Mouse (Mus musculus) Patski (cell line): ENCODE results near the gene Fam25c. TPM values are rescaled to one million over a fixed set of nuclear protein-coding genes. Genes with fewer than 3 reads are reported as not detected.
"Not testable (repeated sequence)": the region's sequence is repeated elsewhere in the genome, so short reads cannot be mapped to it uniquely, and the experiment has no call there.

Experiments used
- ATAC-seq: fragments of 100-300 bp; one replicate; pipeline ENCODE4 v1.8.0; 2021
- CTCF ChIA-PET: fragments of 350-600 bp; sonication (Branson Sonifier 250); formaldehyde crosslinking; loops from one replicate; lab custom pipeline; 2022; ENCODE audit warnings: inconsistent platforms; lab: Charles Lee
- POLR2A ChIA-PET: fragments of 350-600 bp; sonication (Branson Sonifier 250); formaldehyde crosslinking; loops from one replicate; lab custom pipeline; 2022; ENCODE audit warnings: antibody characterized with exemption, inconsistent platforms; lab: Charles Lee
- DNase-seq: peaks from one replicate; pipeline ENCODE4 v3.0.0-alpha.2; 2011; ENCODE audit warnings: low read depth, low spot score
- H3K27me3 ChIP-seq: fragments of 371-371 bp; one replicate; pipeline ENCODE4 v1.5.1; 2021
- CTCF ChIP-seq: fragments of 100-300 bp; IDR thresholded peaks from one replicate; pipeline ENCODE4 v1.5.1; 2021
- in situ Hi-C: fragments of 300-500 bp; cut with MboI; formaldehyde crosslinking; loops from 3 replicates; pipeline ENCODE4 v1.11.1; 2018; ENCODE audit warnings: low pct_unique_long_range_greater_than_20kb, mixed read lengths
- polyA plus RNA-seq: library from polyadenylated mRNA; unstranded; gene quantifications from one replicate; pipeline ENCODE4 v1.2.3, GENCODE M21; 2021

The Fam25c gene
- polyA plus RNA-seq, 1 experiment from 2014 or later, result not detected

GRCm38 (mm10) chr14:34378560-34379331, 23.5 kb upstream of the Fam25c start:
- no peak for TF ChIP-seq CTCF
- ChIA-PET CTCF (interaction anchor here (1.2 to 1.7 kb wide), 3 partner anchors 15 to 23 kb away, joined by 3 read pairs; no protein-coding TSS in a partner anchor), POLR2A (interaction anchor here (0.6 to 1.0 kb wide), 2 partner anchors 25 to 189 kb away, joined by 3 to 4 read pairs; no protein-coding TSS in a partner anchor)
- no peaks in the 10 kb centered on the region for H3K27me3 ChIP-seq
- peak; percentile 46 for ATAC-seq
- in situ Hi-C loops, result no loop called here
- DNase-seq, result no peak

- in situ Hi-C loops, result no loop called here
- CTCF ChIA-PET, result interaction anchor here (2.6 kb wide), 1 partner anchor 14 kb away, joined by 11 read pairs; no protein-coding TSS in a partner anchor
- no peak for ATAC-seq
- H3K27me3 ChIP-seq, result no peaks in the 10 kb centered on the region
- POLR2A ChIA-PET, result no interaction called here
- no peak for DNase-seq
- TF ChIP-seq CTCF, result no peak
These were observed 21.9 kb upstream of the Fam25c start for GRCm38 (mm10) chr14:34377121-34377520.

DNA sequence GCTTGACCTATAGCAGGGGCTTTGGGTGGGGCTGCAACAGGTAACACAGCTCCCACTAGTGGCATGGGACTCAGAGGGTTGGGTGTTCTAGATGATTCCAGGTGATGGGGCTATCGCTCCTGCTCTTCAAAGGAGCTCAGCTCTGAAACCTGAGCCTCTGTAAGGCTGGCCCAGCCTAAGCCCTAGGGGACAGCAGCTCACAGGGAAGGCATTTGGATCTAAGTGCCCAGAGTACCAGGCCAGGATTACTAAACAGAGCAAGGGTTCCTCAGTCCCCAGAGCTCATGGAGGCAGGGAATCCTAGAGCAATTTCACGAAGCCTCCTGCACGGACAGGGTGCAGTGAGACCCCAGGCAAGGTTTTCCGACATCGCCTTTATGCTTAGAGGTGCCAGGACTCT, 20.7 kb upstream of the Fam25c start:
- peak; percentile 25 for ATAC-seq
- no peaks in the 10 kb centered on the region for H3K27me3 ChIP-seq
- no peak for DNase-seq
- ChIA-PET POLR2A (no interaction called here), CTCF (interaction anchor here (1.0 to 2.6 kb wide), 2 partner anchors 10 to 12 kb away, joined by 3 to 11 read pairs; no protein-coding TSS in a partner anchor)
- in situ Hi-C loops, result no loop called here
- TF ChIP-seq CTCF, result no peak

- TF ChIP-seq CTCF, result no peak
- DNase-seq (no peak), ATAC-seq (no peak)
- CTCF ChIA-PET, result interaction anchor here (2.6 kb wide), 1 partner anchor 12 kb away, joined by 11 read pairs; no protein-coding TSS in a partner anchor
- in situ Hi-C loops, result no loop called here
- POLR2A ChIA-PET, result no interaction called here
- no peaks in the 10 kb centered on the region for H3K27me3 ChIP-seq
These were observed 20.2 kb upstream of the Fam25c start, which contains the start of gene Mmrn2 for GRCm38 (mm10) chr14:34375415-34375904. Gene Mmrn2, plus strand, starts transcription at chr14:34375465.

- ATAC-seq (no peak), DNase-seq (no peak)
- no peak for TF ChIP-seq CTCF
- ChIA-PET CTCF (no interaction called here), POLR2A (no interaction called here)
- H3K27me3 ChIP-seq, result no peaks in the 10 kb centered on the region
- in situ Hi-C loops, result no loop called here
These were observed 19.3 kb upstream of the Fam25c start, which contains the start of gene Sncg for GRCm38 (mm10) chr14:34374577-34374976. Gene Sncg, minus strand, starts transcription at chr14:34374789.

GRCm38 (mm10) chr14:34373581-34373980, 18.3 kb upstream of the Fam25c start:
- ChIA-PET POLR2A (no interaction called here), CTCF (no interaction called here)
- no peaks in the 10 kb centered on the region for H3K27me3 ChIP-seq
- ATAC-seq, result no peak
- in situ Hi-C loops, result no loop called here
- TF ChIP-seq CTCF, result no peak
- no peak for DNase-seq

GRCm38 (mm10) chr14:34372646-34373045, 17.4 kb upstream of the Fam25c start:
- POLR2A ChIA-PET, result no interaction called here
- CTCF ChIA-PET, result interaction anchor here (1.3 to 2.0 kb wide), 2 partner anchors 9 to 28 kb away, joined by 3 to 7 read pairs; no protein-coding TSS in a partner anchor
- in situ Hi-C loops, result no loop called here
- no peak for TF ChIP-seq CTCF
- H3K27me3 ChIP-seq, result no peaks in the 10 kb centered on the region
- DNase-seq (no peak), ATAC-seq (no peak)

DNA sequence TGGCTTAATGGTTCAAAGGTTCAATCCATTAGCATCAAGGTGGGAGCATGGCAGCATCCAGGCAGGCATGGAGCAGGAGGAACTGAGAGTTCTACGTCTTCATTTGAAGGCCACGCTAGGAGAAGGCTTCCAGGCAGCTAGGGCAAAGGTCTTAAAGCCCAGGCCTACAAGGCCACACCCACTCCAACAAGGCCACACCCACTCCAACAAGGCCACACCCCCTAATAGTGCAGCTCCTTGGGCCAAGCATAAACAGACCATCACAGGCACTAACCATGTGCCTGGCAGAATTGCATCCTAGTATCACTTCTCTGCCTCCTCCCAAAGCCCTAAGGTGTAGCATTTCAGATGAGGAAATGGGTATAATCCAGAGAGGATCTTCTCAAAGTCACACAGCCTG, 16.5 kb upstream of the Fam25c start:
- TF ChIP-seq CTCF, result no peak

GRCm38 (mm10) chr14:34370921-34371320, 15.7 kb upstream of the Fam25c start:
- ATAC-seq (no peak), DNase-seq (no peak)
- CTCF ChIA-PET, result interaction anchor here (1.0 kb wide), 1 partner anchor 103 kb away, joined by 3 read pairs; no protein-coding TSS in a partner anchor
- POLR2A ChIA-PET, result no interaction called here
- in situ Hi-C loops, result no loop called here
- TF ChIP-seq CTCF, result no peak
- no peaks in the 10 kb centered on the region for H3K27me3 ChIP-seq

More for the DNA sequence above, 16.5 kb upstream of the Fam25c start:
- ChIA-PET CTCF (interaction anchor here (1.3 to 2.0 kb wide), 2 partner anchors 8 to 29 kb away, joined by 3 to 7 read pairs; no protein-coding TSS in a partner anchor), POLR2A (no interaction called here)
- ATAC-seq (no peak), DNase-seq (no peak)
- in situ Hi-C loops, result no loop called here
- H3K27me3 ChIP-seq, result no peaks in the 10 kb centered on the region

- ATAC-seq, result no peak
These were observed 15.0 kb upstream of the Fam25c start for GRCm38 (mm10) chr14:34370203-34370602.

GRCm38 (mm10) chr14:34365147-34365507, 9.9 kb upstream of the Fam25c start:
- ATAC-seq, result no peak
- no peaks in the 10 kb centered on the region for H3K27me3 ChIP-seq
- ChIA-PET CTCF (interaction anchor here (1.6 kb wide), 1 partner anchor 11 kb away, joined by 3 read pairs; no protein-coding TSS in a partner anchor), POLR2A (no interaction called here)
- no peak for DNase-seq
- in situ Hi-C loops, result loop anchor here (10.0 kb wide), 1 partner anchor 260 kb away; the partner anchor contains the start of gene A630023A22Rik
- TF ChIP-seq CTCF, result no peak

More at GRCm38 (mm10) chr14:34370203-34370602, 15.0 kb upstream of the Fam25c start:
- ChIA-PET POLR2A (no interaction called here), CTCF (no interaction called here)
- DNase-seq, result no peak
- in situ Hi-C loops, result no loop called here
- H3K27me3 ChIP-seq, result no peaks in the 10 kb centered on the region
- no peak for TF ChIP-seq CTCF

GRCm38 (mm10) chr14:34364254-34365146, 9.3 kb upstream of the Fam25c start:
- ATAC-seq, result peak; percentile 8
- DNase-seq, H3K27me3 ChIP-seq, POLR2A ChIA-PET: not testable (repeated sequence)
- in situ Hi-C loops, result loop anchor here (5.0 to 10.0 kb wide), 2 partner anchors 92 to 260 kb away; partner anchors contain the start of gene A630023A22Rik
- CTCF ChIA-PET, result interaction anchor here (1.2 to 2.6 kb wide), 8 partner anchors 8 to 174 kb away, joined by 3 to 11 read pairs (median 6); partner anchors contain the start of gene Mmrn2
